Mouse (Mus musculus) megakaryocyte, embryonic 14.5 days (primary cell): Measurements from ENCODE around the gene Zbtb9.

Experiments
- FLI1 ChIP-seq: IDR thresholded peaks from 2 replicates; pipeline ENCODE4 v1.6.1; 2012; ENCODE audit warnings: low read length, inconsistent platforms, mixed read lengths
- GATA1 ChIP-seq: IDR thresholded peaks from 3 replicates; pipeline ENCODE4 v1.6.1; 2012; ENCODE audit warnings: mixed read lengths, low read length, inconsistent platforms, borderline replicate concordance

- TF ChIP-seq GATA1 (no peak), FLI1 (no peak)
Measured at GRCm38 (mm10) chr17:26938731-26939130, 34.2 kb upstream of the Zbtb9 start.
